Mouse (Mus musculus) megakaryocyte, adult 5-6 weeks (primary cell): ENCODE results near the gene Lyl1. TPM values are rescaled to one million over a fixed set of nuclear protein-coding genes. Genes with fewer than 3 reads are reported as not detected.

Source experiments
- ATAC-seq: 2 replicates; pipeline ENCODE4 v1.8.0; 2016; ENCODE audit warnings: mild to moderate bottlenecking, inconsistent platforms; ENCODE audit not compliant: poor library complexity, severe bottlenecking
- total RNA-seq, 2 experiments: library from RNA; stranded (forward) in 1 of 2; stranded (reverse) in 1 of 2; fragments of 153-499, 151-499 nt in 1 of 2; fragments of 221-1000, 200-1000 nt in 1 of 2; gene quantifications; 2 replicates each; pipeline versions ENCODE4 v1.2.3 to v1.2.4; 2015 to 2017

The Lyl1 gene
- total RNA-seq, 2 experiments from 2014 or later = 62.0 to 69.9 TPM

GRCm38 (mm10) chr8:84718959-84719690, 17.9 kb downstream of the Lyl1 start:
- ATAC-seq = no peak

- ATAC-seq = no peak
Observed at GRCm38 (mm10) chr8:84722530-84722849, 21.2 kb downstream of the Lyl1 start.

- peak; percentile 95 for ATAC-seq
Observed at GRCm38 (mm10) chr8:84722850-84723570, 21.8 kb downstream of the Lyl1 start, which contains the start of gene G430095P16Rik. TSS of gene G430095P16Rik (plus strand) at chr8:84723007.

GRCm38 (mm10) chr8:84723571-84723900, 22.3 kb downstream of the Lyl1 start:
- ATAC-seq = peak; percentile 20

GRCm38 (mm10) chr8:84724683-84725082, 23.4 kb downstream of the Lyl1 start:
- ATAC-seq = no peak

GRCm38 (mm10) chr8:84725246-84725940, 24.1 kb downstream of the Lyl1 start:
- 0 out of 2 replicates have a peak, but pooled peaks have one; percentile 1 for ATAC-seq

- ATAC-seq = peak; percentile 44
Observed at GRCm38 (mm10) chr8:84725941-84726259, 24.6 kb downstream of the Lyl1 start.

- no peak for ATAC-seq
Observed at GRCm38 (mm10) chr8:84728474-84728873, 27.2 kb downstream of the Lyl1 start.

GRCm38 (mm10) chr8:84729921-84730362, 28.7 kb downstream of the Lyl1 start:
- ATAC-seq = no peak

- peak; percentile 36; the same call in 1 of the 2 replicates for ATAC-seq
Observed at GRCm38 (mm10) chr8:84730541-84731370, 29.5 kb downstream of the Lyl1 start.

GRCm38 (mm10) chr8:84731371-84732177, 30.3 kb downstream of the Lyl1 start:
- no peak for ATAC-seq

- no peak for ATAC-seq
Observed at GRCm38 (mm10) chr8:84732545-84732944, 31.3 kb downstream of the Lyl1 start.

GRCm38 (mm10) chr8:84732996-84733395, 31.7 kb downstream of the Lyl1 start:
- no peak for ATAC-seq

GRCm38 (mm10) chr8:84733959-84734358, 32.7 kb downstream of the Lyl1 start:
- no peak for ATAC-seq

- ATAC-seq = no peak
Observed at GRCm38 (mm10) chr8:84734680-84735079, 33.4 kb downstream of the Lyl1 start.

GRCm38 (mm10) chr8:84735597-84735996, 34.3 kb downstream of the Lyl1 start:
- ATAC-seq = no peak

- ATAC-seq = no peak
Observed at GRCm38 (mm10) chr8:84736521-84736920, 35.3 kb downstream of the Lyl1 start.

- ATAC-seq = peak; percentile 98
Observed at GRCm38 (mm10) chr8:84737608-84738007, 36.4 kb downstream of the Lyl1 start.

- ATAC-seq = no peak
Observed at GRCm38 (mm10) chr8:84738266-84738665, 37.0 kb downstream of the Lyl1 start.
